Mouse (Mus musculus) ES-E14 (cell line): ENCODE measurements around the gene Cd3g.

ENCODE experiments used
- HCFC1 ChIP-seq: IDR thresholded peaks from 2 replicates; pipeline ENCODE4 v1.6.1; 2012; ENCODE audit warnings: low read length, inconsistent platforms, borderline replicate concordance; ENCODE audit not compliant: insufficient read depth
- ZC3H11A ChIP-seq: IDR thresholded peaks from 2 replicates; pipeline ENCODE4 v1.6.1; 2012; ENCODE audit warnings: low read depth, mild to moderate bottlenecking, inconsistent platforms, low read length, borderline replicate concordance

DNA sequence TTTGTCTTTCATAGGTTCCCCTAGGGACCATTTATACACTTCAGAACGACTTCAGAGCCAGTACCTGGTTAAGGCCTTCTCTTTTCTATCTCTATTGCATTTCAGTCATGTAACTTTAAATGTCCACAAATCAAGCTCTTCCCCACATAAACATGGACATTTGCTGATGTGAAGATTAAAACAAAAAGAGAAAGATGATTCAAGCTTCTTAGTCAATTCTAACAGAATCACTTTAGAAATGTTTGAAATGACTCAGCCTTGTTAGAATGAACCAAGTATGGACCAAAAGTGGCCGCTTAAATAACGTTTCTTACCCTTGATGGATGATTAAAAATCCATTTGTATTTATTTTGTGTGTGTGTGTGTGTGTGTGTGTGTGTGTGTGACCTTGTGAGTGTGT is 43.4 kb upstream of the Cd3g start:
- TF ChIP-seq HCFC1 (no peak), ZC3H11A (no peak)
